Mouse (Mus musculus) midbrain, embryonic 11.5 days (tissue): ENCODE data around the gene Unc45b. TPM values are rescaled to one million over a fixed set of nuclear protein-coding genes. Genes with fewer than 3 reads are reported as not detected.

ENCODE experiments used
- ATAC-seq: fragments of 200-750 bp; cut with Nextera tagmentation; 2 replicates; pipeline ENCODE4 v1.8.0; 2017; ENCODE audit warnings: moderate TSS enrichment, moderate library complexity; ENCODE audit not compliant: low FRiP score
- DNase-seq: peaks from one replicate; pipeline ENCODE4 v3.0.0; 2015; ENCODE audit warnings: low spot score; ENCODE audit errors: missing footprints
- H3K27ac ChIP-seq: fragments of 300-500 bp; sonication (generic); 2 replicates; pipeline ENCODE4 v1.5.1; 2014; ENCODE audit warnings: low read depth, low read length
- H3K27me3 ChIP-seq: fragments of 300-500 bp; sonication (generic); 2 replicates; pipeline ENCODE4 v1.6.1; 2014; ENCODE audit warnings: mild to moderate bottlenecking, low read length, moderate library complexity, mixed read lengths; ENCODE audit not compliant: control insufficient read depth, insufficient read depth
- H3K36me3 ChIP-seq: fragments of 300-500 bp; sonication (generic); 2 replicates; pipeline ENCODE4 v1.6.1; 2014; ENCODE audit warnings: mild to moderate bottlenecking, low read length, moderate library complexity, mixed read lengths; ENCODE audit not compliant: control insufficient read depth, insufficient read depth
- H3K4me1 ChIP-seq: fragments of 300-500 bp; sonication (generic); 2 replicates; pipeline ENCODE4 v1.6.1; 2014; ENCODE audit warnings: low read length; ENCODE audit not compliant: control insufficient read depth, insufficient read depth
- H3K4me2 ChIP-seq: fragments of 300-500 bp; sonication (generic); 2 replicates; pipeline ENCODE4 v1.6.1; 2014; ENCODE audit warnings: mild to moderate bottlenecking, moderate library complexity
- H3K4me3 ChIP-seq: fragments of 300-500 bp; sonication (generic); 2 replicates; pipeline ENCODE4 v1.5.1; 2014; ENCODE audit warnings: low read depth, low read length
- H3K9ac ChIP-seq: fragments of 300-500 bp; sonication (generic); 2 replicates; pipeline ENCODE4 v1.6.1; 2014; ENCODE audit warnings: low read length
- H3K9me3 ChIP-seq: fragments of 300-500 bp; sonication (generic); 2 replicates; pipeline ENCODE4 v1.6.1; 2016; ENCODE audit warnings: low read length; ENCODE audit not compliant: control insufficient read depth
- WGBS: fragments of 180-500 bp; shearing (Covaris S2); extraction: QIAGEN DNeasy Blood & Tissue Kit; methylation state at CpG from one replicate; pipeline ENCODE4 v1.1.7; 2014; 5-methylcytosine and 5-hydroxymethylcytosine counted together
- polyA plus RNA-seq: library from polyadenylated mRNA; unstranded; fragments of >200 nt; fragmentation: Nextera tagmentation; extraction: Ambion mirVana; gene quantifications from 2 replicates; pipeline ENCODE4 v1.2.1, GENCODE M21; 2014

Gene Unc45b
- polyA plus RNA-seq, 1 experiment from 2014 or later, result 0.10 TPM

GRCm38 (mm10) chr11:82889524-82890341 lies 20.6 kb upstream of the Unc45b start:
- H3K4me3 ChIP-seq, result peak overlapping the region; percentile 62
- no peaks in the 10 kb centered on the region for H3K36me3 ChIP-seq
- peaks cover 11% of the 10 kb centered on the region for H3K4me1 ChIP-seq
- H3K9ac ChIP-seq, result peak overlapping the region; percentile 84
- H3K27ac ChIP-seq, result peak overlapping the region; percentile 25; the same call in 1 of the 2 replicates
- H3K27me3 ChIP-seq, result no peaks in the 10 kb centered on the region
- DNase-seq (peak; percentile 95), ATAC-seq (peak; percentile 20; the same call in 1 of the 2 replicates)
- peak overlapping the region; percentile 74 for H3K4me2 ChIP-seq
- H3K9me3 ChIP-seq, result no peaks in the 10 kb centered on the region
- 9% methylated on average over 30 of the region's 31 CpGs for WGBS

- Histone ChIP-seq H3K4me3 (peak within 1 kb of the TSS; percentile 62), H3K9me3 (no peaks in the 10 kb centered on the region), H3K36me3 (no peaks in the 10 kb centered on the region), H3K27ac (peak within 1 kb of the TSS; percentile 25; the same call in 1 of the 2 replicates), H3K9ac (peak within 1 kb of the TSS; percentile 84), H3K4me1 (peaks cover 11% of the 10 kb centered on the region), H3K4me2 (peak within 1 kb of the TSS; percentile 74), H3K27me3 (no peaks in the 10 kb centered on the region)
- peak; percentile 93 for ATAC-seq
- DNase-seq, result peak; percentile 99
- WGBS, result under 1% methylated on average over 26 of the region's 26 CpGs
These were observed 20.0 kb upstream of the Unc45b start, which contains the start of gene Rad51d for GRCm38 (mm10) chr11:82890342-82890762. TSS of gene Rad51d (minus strand) at chr11:82890614.

DNA sequence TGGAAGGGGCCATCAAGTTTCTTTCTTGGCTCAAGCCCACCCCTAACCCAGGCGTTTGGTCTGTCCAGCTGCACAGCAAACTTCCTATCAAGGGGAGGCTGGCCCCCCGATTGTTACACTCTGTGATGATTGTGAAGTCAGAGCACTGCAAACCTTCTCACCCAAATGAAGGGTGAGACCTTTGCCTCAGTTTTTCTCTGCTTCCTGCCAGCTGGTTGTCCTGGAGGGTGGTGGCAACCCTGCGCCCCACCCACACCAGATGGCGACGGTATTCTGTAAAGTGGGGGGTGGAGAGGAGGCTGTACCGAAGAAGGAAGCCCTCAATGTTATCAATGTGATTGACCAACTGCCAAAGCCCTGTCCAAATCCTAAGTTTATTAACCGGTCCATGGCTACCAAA lies 18.4 kb upstream of the Unc45b start, which contains the start of gene Fndc8:
Gene Fndc8, plus strand, starts transcription at position 189 of the 400 bp plus-strand sequence.
- H3K9me3 ChIP-seq, result no peaks in the 10 kb centered on the region
- no peak within 1 kb of the TSS; the same call in 1 of the 2 replicates for H3K9ac ChIP-seq
- H3K4me2 ChIP-seq, result no peak within 1 kb of the TSS
- ATAC-seq (no peak), DNase-seq (peak; percentile 21)
- no peak within 1 kb of the TSS for H3K4me3 ChIP-seq
- peaks cover 11% of the 10 kb centered on the region for H3K4me1 ChIP-seq
- H3K27me3 ChIP-seq, result no peaks in the 10 kb centered on the region
- H3K36me3 ChIP-seq, result no peaks in the 10 kb centered on the region
- H3K27ac ChIP-seq, result no peak within 1 kb of the TSS
- WGBS, result 59% methylated on average over 7 of the region's 7 CpGs

GRCm38 (mm10) chr11:82897478-82897877 lies 12.9 kb upstream of the Unc45b start:
- no peaks in the 10 kb centered on the region for H3K27me3 ChIP-seq
- no peak for ATAC-seq
- DNase-seq, result peak; percentile 12
- H3K9ac ChIP-seq, result no peak overlapping the region
- H3K4me2 ChIP-seq, result no peak overlapping the region
- H3K9me3 ChIP-seq, result no peaks in the 10 kb centered on the region
- H3K27ac ChIP-seq, result no peak overlapping the region
- peaks cover 11% of the 10 kb centered on the region; the same call in 1 of the 2 replicates for H3K36me3 ChIP-seq
- no peak overlapping the region for H3K4me3 ChIP-seq
- no peaks in the 10 kb centered on the region for H3K4me1 ChIP-seq
- 79% methylated on average over 10 of the region's 10 CpGs for WGBS

DNA sequence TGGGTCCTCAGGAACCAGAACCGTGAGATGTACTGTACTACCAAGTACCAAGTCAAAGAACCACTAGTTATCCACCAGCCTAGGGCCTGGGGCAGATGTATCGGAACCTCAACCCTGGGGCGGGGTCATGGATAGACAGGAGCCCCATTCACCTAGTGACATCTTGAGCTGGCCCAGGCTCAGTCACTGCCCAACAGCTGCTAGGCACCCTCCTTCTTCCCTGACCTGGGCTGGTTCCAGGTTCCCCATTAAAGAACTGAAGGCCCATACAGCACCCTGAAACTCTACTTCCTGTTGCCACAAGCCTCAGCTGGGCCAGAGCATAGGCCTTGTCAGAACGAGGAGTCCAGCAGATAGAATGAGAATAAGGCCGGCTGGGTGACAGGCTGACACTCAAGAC lies 10.6 kb upstream of the Unc45b start:
- 90% methylated on average over 5 of the region's 5 CpGs for WGBS
- Histone ChIP-seq H3K4me2 (no peak overlapping the region), H3K27ac (no peak overlapping the region), H3K36me3 (peaks cover 25% of the 10 kb centered on the region; the same call in 1 of the 2 replicates), H3K9ac (no peak overlapping the region), H3K4me3 (no peak overlapping the region), H3K9me3 (no peaks in the 10 kb centered on the region), H3K4me1 (no peaks in the 10 kb centered on the region), H3K27me3 (no peaks in the 10 kb centered on the region)
- DNase-seq (peak; percentile 23), ATAC-seq (no peak)

DNA sequence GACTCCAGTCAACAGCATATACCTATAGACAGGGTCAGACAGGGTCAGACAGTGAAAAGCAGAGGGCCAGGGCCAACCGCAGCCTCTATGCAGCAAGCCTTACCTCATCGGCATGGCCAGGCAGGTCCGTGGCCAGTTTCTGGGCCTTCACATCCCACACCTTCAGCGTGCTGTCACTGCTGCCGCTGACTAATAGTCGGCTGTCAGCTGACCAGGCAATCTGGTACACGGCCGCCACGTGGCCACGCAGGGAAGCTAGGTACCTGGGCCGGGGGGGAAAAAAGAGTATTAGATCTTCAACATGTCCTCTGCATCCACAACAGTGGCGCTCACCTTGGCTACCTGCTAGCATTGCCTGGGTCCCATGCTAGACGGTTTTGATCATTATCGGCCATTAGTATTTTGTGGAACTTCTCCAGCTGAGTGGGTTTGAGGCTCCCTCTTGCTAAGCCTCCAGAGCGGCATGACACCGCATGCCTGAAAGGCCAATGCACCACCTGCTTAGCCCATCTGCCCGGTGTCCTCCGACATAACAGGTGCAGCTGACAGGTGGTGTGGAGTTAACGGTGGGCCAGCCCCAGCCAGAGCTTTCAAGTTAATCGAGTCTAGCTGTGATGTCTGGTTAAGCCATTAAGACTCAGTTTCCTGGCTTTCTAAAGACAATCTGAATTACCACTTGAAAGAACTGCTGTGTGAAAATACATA lies 8.6 kb upstream of the Unc45b start:
- Histone ChIP-seq H3K9me3 (no peaks in the 10 kb centered on the region), H3K4me2 (no peak overlapping the region), H3K27me3 (no peaks in the 10 kb centered on the region), H3K4me1 (no peaks in the 10 kb centered on the region), H3K4me3 (no peak overlapping the region), H3K27ac (no peak overlapping the region), H3K9ac (no peak overlapping the region), H3K36me3 (peaks cover 26% of the 10 kb centered on the region; the same call in 1 of the 2 replicates)
- DNase-seq (peak; percentile 28), ATAC-seq (no peak)
- 95% methylated on average over 20 of the region's 20 CpGs for whole genome bisulfite sequencing

DNA sequence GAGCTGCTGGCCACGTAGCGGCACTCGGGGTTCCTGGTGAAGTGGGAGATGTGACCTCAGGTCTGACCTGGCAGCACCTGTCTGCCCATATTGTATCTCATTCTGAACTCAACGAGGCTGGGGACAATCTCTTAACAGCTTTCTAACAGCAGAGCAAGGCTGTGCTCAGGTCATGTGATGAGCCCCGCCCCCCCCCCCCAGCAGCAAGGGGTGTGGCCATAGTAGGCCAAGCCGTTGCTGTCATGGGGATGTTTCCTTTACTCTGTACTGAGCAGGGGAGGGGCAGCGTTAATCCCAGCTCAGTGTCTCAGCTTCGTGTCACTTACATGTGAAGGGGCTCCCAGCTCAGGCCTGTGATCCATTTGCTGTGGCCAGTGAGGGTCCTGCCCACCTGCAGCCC lies 5.4 kb upstream of the Unc45b start:
- H3K4me1 ChIP-seq, result peaks cover 6% of the 10 kb centered on the region
- 67% methylated on average over 8 of the region's 8 CpGs for WGBS
- no peak overlapping the region for H3K4me2 ChIP-seq
- DNase-seq, result no peak
- no peak overlapping the region for H3K9ac ChIP-seq
- no peak for ATAC-seq
- H3K9me3 ChIP-seq, result no peaks in the 10 kb centered on the region
- no peaks in the 10 kb centered on the region for H3K27me3 ChIP-seq
- no peak overlapping the region for H3K27ac ChIP-seq
- no peak overlapping the region for H3K4me3 ChIP-seq
- peaks cover 26% of the 10 kb centered on the region; the same call in 1 of the 2 replicates for H3K36me3 ChIP-seq

- Histone ChIP-seq H3K36me3 (peaks cover 22% of the 10 kb centered on the region; the same call in 1 of the 2 replicates), H3K4me3 (no peak overlapping the region), H3K4me2 (no peak overlapping the region), H3K4me1 (peaks cover 6% of the 10 kb centered on the region), H3K27me3 (no peaks in the 10 kb centered on the region), H3K9ac (no peak overlapping the region), H3K9me3 (no peaks in the 10 kb centered on the region), H3K27ac (no peak overlapping the region)
- 92% methylated on average over 5 of the region's 5 CpGs for WGBS
- no peak for DNase-seq
- ATAC-seq, result no peak
These were observed 4.5 kb upstream of the Unc45b start for GRCm38 (mm10) chr11:82905816-82906215.
